Mouse (Mus musculus): Measurements from ENCODE around the gene Ms4a7. TPM values are rescaled to one million over a fixed set of nuclear protein-coding genes. Genes with fewer than 3 reads are reported as not detected.

The Ms4a7 gene
- polyA plus RNA-seq (2021; fragmentation: Nextera tagmentation): 0.95 and 1.3 TPM in 2 replicates
- long read RNA-seq, experiment 1, partial matches to known transcripts: 0 of 1 reads
- long read RNA-seq, experiment 1, other reads (novel, unspliced or antisense): 0 of 1 reads
- long read RNA-seq, experiment 2: 0 reads

DNA sequence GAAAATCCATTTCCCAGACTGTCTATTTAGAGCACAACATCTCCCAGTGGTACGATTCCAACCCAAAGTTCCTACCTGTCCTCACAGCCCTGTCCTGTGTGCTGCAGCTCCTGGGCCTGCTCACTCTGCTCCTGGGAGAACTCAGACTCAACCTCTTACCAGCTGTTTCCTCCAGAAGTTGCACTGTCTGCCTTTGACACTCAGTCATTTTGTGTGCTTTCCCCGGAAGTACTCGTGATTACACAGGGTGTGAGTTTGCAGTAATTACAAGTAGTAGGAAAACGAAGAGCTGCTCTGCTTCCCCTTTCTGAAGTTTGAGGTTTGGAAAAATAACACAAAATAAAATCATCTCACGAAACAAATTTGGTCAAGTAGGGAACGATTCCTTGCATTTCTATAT is at the start of gene Ms4a7:
Gene Ms4a7 (minus strand): TSS at position 215 of the 400 bp plus-strand sequence.

DNA sequence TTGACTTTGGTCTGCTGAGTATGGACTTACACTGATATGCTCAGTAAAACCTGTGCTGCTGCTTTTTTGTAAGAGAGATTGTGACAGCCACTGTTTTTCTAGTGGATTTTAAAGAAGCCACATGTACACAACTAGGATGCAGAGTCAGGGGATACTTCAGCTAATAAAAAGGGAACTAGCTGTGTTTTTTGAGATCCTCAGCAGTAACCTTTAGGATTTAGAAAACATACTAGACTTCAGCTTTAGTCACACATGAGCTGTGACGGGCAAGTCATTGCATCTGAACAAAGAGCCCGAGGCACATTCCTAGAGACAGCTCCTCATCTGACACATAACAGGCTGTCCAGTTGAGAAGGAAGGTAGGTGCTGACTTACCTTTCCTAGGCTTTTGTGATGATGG is 39.3 kb upstream of the Ms4a7 start, which contains the start of gene Ms4a4a:
Gene Ms4a4a (plus strand): TSS at position 251 of the 400 bp plus-strand sequence.

DNA sequence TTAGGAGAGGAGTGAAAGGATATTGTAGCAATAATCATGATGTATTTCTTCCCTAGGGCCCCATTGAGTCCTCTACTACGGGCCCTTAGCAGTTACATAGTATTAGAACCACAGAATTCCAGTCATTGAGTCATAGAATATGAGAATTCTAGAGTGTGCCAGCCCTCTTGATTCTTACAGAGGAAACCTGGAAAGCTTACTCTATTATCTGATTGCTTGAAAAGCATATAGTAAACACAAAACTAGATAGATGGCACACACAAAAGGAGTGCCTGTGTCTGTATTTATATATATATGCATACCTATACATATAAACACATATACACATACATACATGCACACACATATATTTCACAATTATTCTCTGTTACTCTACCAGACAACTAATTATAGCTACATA is 21.6 kb downstream of the Ms4a7 start, which contains the start of gene Ms4a14:
Gene Ms4a14 (minus strand): TSS at position 101 of the 400 bp plus-strand sequence.

DNA sequence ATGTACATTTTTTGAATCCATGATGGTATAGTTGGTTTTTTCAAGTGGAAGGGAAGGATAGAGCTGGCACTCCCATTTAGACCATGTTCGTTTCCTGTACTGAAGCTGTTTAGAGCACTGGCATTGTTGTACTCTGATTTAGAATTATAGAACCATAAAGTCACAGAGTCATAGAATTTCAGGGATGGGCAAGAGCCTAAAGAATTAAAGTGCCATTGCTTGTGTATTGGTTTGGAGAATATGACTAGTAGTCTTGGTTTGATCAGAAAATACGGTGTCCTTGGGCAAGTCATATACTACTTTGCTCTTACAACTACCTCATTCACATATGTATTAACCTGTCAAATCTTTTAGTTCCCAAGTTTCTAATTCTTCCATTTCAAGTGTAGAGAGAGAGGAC is 52.2 kb downstream of the Ms4a7 start, which contains the start of gene Ms4a5:
Gene Ms4a5 (minus strand): TSS at position 101 of the 400 bp plus-strand sequence.

Other genes starting within 250 kb of the Ms4a7 start
- not detected in 2 replicates for gene 1700017D01Rik, start 205.3 kb downstream of the Ms4a7 start, polyA plus RNA-seq (2021; fragmentation: Nextera tagmentation)
- gene 1700025F22Rik, start 170.8 kb downstream of the Ms4a7 start, polyA plus RNA-seq (2021; fragmentation: Nextera tagmentation): not detected in 2 replicates
- not detected in 2 replicates for gene Ms4a13, start 139.4 kb downstream of the Ms4a7 start, polyA plus RNA-seq (2021; fragmentation: Nextera tagmentation)
- gene Ms4a12, start 103.7 kb downstream of the Ms4a7 start, polyA plus RNA-seq (2021; fragmentation: Nextera tagmentation): not detected in 2 replicates
- gene Ms4a1, start 69.9 kb downstream of the Ms4a7 start, polyA plus RNA-seq (2021; fragmentation: Nextera tagmentation): not detected in 2 replicates
- not detected in 2 replicates for gene Ms4a5, start 52.3 kb downstream of the Ms4a7 start, polyA plus RNA-seq (2021; fragmentation: Nextera tagmentation)
- gene Ms4a14, start 21.7 kb downstream of the Ms4a7 start, polyA plus RNA-seq (2021; fragmentation: Nextera tagmentation): not detected in 2 replicates
- 0.30 TPM in 1 of 2 replicates, not detected in the other for gene Ms4a4a, start 39.4 kb upstream of the Ms4a7 start, polyA plus RNA-seq (2021; fragmentation: Nextera tagmentation)
- 0.15 and 0.60 TPM in 2 replicates for gene Ms4a4c, start 68.6 kb upstream of the Ms4a7 start, polyA plus RNA-seq (2021; fragmentation: Nextera tagmentation)
- gene Ms4a4b, start 107.4 kb upstream of the Ms4a7 start, polyA plus RNA-seq (2021; fragmentation: Nextera tagmentation): 0.23 TPM in 1 of 2 replicates, not detected in the other
- gene Ms4a6c, start 133.2 kb upstream of the Ms4a7 start, polyA plus RNA-seq (2021; fragmentation: Nextera tagmentation): 0.92 and 1.4 TPM in 2 replicates
- 0.40 TPM in 1 of 2 replicates, not detected in the other for gene Gm8369, start 149.8 kb upstream of the Ms4a7 start, polyA plus RNA-seq (2021; fragmentation: Nextera tagmentation)
- 2.0 and 2.5 TPM in 2 replicates for gene Ms4a6b, start 180.4 kb upstream of the Ms4a7 start, polyA plus RNA-seq (2021; fragmentation: Nextera tagmentation)
- not detected in 2 replicates for gene Ms4a4d, start 200.7 kb upstream of the Ms4a7 start, polyA plus RNA-seq (2021; fragmentation: Nextera tagmentation)